Mouse (Mus musculus): ENCODE measurements around the gene Tdrd6.

The Tdrd6 gene

GRCm38 (mm10) chr17:43619156-43619555, 10.9 kb downstream of the Tdrd6 start:
- DNase-seq (ENCODE audit: low read depth, low spot score) = no peak

GRCm38 (mm10) chr17:43612221-43612620, 17.9 kb downstream of the Tdrd6 start:
- DNase-seq (ENCODE audit: low read depth, low spot score) = no peak

- DNase-seq (ENCODE audit: low read depth, low spot score) = peak; percentile 46
These were observed 18.5 kb downstream of the Tdrd6 start for GRCm38 (mm10) chr17:43611586-43611985.

- DNase-seq (ENCODE audit: low read depth, low spot score) = peak; percentile 42
These were observed 23.4 kb downstream of the Tdrd6 start for GRCm38 (mm10) chr17:43606704-43607103.

- DNase-seq (ENCODE audit: low read depth, low spot score) = no peak
These were observed 31.4 kb downstream of the Tdrd6 start for GRCm38 (mm10) chr17:43598706-43599105.

- no peak for DNase-seq (ENCODE audit: low read depth, low spot score)
These were observed 32.4 kb downstream of the Tdrd6 start for GRCm38 (mm10) chr17:43597742-43598141.

- no peak for DNase-seq (ENCODE audit: low read depth, low spot score)
These were observed 37.5 kb downstream of the Tdrd6 start for GRCm38 (mm10) chr17:43592296-43593291.

- no peak for DNase-seq (ENCODE audit: low read depth, low spot score)
These were observed 39.6 kb downstream of the Tdrd6 start for GRCm38 (mm10) chr17:43590531-43590930.

- no peak for DNase-seq (ENCODE audit: low read depth, low spot score)
These were observed 40.3 kb downstream of the Tdrd6 start for GRCm38 (mm10) chr17:43589750-43590149.

GRCm38 (mm10) chr17:43587278-43587677, 42.8 kb downstream of the Tdrd6 start:
- DNase-seq (ENCODE audit: low read depth, low spot score) = no peak

- DNase-seq (ENCODE audit: low read depth, low spot score) = no peak
These were observed 45.3 kb downstream of the Tdrd6 start for GRCm38 (mm10) chr17:43584771-43585170.

- no peak for DNase-seq (ENCODE audit: low read depth, low spot score)
These were observed 49.1 kb downstream of the Tdrd6 start for GRCm38 (mm10) chr17:43581012-43581467.

- DNase-seq (ENCODE audit: low read depth, low spot score) = no peak
These were observed 49.6 kb downstream of the Tdrd6 start for GRCm38 (mm10) chr17:43580456-43580855.

- DNase-seq (ENCODE audit: low read depth, low spot score) = no peak
These were observed 56.5 kb downstream of the Tdrd6 start for GRCm38 (mm10) chr17:43573624-43574073.

- DNase-seq (ENCODE audit: low read depth, low spot score) = no peak
These were observed 60.8 kb downstream of the Tdrd6 start for GRCm38 (mm10) chr17:43569287-43569686.

GRCm38 (mm10) chr17:43567992-43568888, 61.9 kb downstream of the Tdrd6 start, which contains the start of gene Pla2g7:
Gene Pla2g7 (plus strand): TSS chr17:43568098.
- DNase-seq (ENCODE audit: low read depth, low spot score) = no peak

- no peak for DNase-seq (ENCODE audit: low read depth, low spot score)
These were observed 62.5 kb downstream of the Tdrd6 start for GRCm38 (mm10) chr17:43567593-43567991.
